Mouse (Mus musculus) left cerebral cortex, postnatal 25 days (tissue): Measurements from ENCODE around the gene Slco4a1. TPM values are rescaled to one million over a fixed set of nuclear protein-coding genes. Genes with fewer than 3 reads are reported as not detected.

Source experiments
- DNase-seq, 2 experiments: peaks; one replicate each; pipeline ENCODE4 v3.0.0; 2022; ENCODE audit warnings: low spot score in 2 of 2, mixed read lengths in 1 of 2
- intact Hi-C: fragments of 180-260 bp; cut with DNase I; formaldehyde crosslinking; loops from one replicate; pipeline ENCODE4 v1.15.1; 2025
- total RNA-seq, 2 experiments: library from RNA; stranded (reverse); gene quantifications; 2 replicates each; pipeline ENCODE4 v1.2.3; 2021

Gene Slco4a1
- 1 to 10 TPM in 1 of 2 experiments, under 1 TPM in 1; 0.94 to 1.5 TPM for total RNA-seq

DNA sequence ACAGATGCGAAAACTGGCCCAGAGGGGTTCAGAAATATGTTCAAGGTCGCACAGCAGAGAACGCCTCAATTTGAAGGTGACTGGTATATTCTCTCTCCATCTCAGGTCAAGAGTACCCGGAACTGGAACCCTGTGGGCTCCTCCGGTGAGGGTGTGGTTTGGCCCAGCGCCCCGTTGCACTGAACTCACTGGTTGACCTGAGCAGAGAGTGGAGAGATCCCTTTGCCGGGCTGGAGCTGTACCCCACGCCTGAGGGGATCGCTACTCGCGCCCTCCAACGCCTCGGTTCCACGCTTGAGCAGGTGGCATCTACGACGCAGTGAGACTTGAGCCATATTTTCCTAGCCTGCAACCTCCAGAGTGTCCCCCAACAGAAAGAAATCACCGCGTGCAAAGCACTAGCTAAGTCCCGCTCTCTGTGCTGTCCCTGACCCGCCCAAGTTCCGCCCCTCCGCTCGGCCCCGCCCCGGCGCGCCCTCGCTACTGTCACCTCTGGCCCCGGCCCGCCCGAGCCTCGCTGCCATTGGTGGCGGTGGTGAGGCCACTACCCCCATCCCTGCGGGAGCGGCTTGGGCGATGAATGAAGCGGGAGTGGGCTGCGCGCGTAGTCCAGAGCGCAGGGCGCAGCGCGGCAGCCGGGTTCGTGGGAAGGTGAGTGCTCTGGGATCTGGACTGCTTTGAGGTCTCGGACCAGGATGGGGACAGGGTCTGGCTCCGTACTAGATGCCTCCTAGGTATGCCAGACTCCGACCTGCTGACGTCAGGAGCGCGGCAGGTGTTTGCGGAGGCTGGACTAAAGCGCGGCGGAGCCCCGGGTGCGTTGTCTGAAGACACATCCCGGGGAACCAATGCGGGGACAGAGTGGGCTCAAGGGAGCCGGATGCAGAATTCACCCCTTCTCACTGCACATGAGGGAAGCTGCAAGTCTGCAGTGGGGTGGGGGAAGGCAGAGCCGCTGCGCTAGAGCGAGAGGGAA is at the start of gene Slco4a1:
Slco4a1 (plus strand) TSS at position 523 of the 976 bp plus-strand sequence.
- intact Hi-C loops = no loop called here
- DNase-seq = peak; percentile 65 to 69

DNA sequence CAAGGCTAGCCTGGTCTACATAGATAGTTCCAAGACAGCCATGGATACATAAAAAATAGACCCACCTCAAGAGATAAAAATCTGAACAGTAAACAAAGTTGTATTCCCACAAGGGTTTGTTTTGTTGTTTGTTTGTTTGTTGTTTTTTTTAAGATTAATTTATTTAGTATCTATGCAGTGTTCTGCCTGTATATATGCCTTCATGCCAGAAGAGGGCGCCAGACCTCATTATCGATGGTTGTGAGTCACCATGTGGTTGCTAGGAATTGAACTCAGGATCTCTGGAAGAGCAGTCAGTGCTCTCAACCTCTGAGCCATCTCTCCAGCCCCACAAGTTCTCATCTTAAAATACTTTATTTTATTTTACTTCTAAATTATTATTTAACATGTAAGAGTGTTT is 47.6 kb upstream of the Slco4a1 start:
- intact Hi-C loops = no loop called here
- DNase-seq = no peak

DNA sequence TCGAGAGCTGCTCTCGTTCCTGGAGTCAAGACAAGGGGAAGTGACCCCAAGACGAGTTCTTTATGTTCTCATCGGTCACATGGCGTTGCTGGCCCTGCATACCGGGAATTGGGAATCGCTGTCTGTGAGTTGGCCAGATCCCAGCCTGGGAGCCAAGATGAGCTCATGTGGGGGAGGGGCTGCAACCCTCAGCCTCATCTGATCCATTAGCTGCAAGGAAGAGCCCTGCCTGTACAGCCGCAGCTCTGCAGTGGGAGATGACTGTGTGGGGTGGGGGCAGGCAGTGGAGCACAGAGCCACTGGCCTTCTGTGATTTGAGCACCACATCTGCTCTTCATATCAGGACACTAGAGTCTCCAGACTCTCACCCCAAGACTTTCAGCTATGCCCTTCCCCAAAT is 45.6 kb upstream of the Slco4a1 start:
- intact Hi-C loops = no loop called here
- DNase-seq = no peak

DNA sequence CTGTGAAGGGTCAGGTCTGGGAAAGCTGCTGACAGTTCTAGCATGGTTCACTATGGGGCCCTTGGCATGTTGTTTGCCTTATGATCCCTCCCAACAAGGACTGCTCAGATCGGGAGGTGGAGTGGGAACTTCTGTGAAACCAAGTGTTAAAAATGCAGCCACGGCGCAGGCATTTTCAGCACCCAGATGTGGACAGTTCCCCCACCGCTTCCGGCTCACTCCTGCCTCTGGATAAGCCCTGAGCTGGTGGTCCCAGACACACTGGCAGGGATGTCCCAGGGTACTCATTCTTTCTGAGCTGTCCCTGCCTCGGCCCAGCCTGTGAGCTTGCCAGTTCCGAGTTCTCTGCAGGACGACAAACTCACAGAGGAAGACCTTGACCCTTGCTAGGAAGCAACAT is 45.0 kb upstream of the Slco4a1 start:
- intact Hi-C loops = no loop called here
- no peak for DNase-seq

DNA sequence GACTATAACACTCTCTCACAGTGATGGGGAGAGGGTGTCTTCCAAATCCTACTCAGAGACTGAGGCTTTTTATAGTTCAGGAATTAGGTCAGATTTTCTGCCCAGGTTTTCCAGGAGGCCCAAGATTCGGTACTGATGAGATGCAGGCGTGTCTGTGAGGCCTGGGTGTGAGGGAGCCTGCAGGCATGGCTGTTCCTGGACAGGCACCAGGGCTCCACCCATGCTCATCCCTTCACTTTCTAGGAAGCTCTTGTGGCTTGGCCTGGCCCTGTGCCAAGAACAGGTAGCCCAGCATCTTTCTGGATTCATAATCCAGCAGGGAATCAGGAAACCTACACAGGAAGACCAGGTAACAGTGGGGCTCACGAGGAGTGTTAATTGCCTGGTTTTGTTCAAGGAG is 40.4 kb upstream of the Slco4a1 start:
- no peak for DNase-seq
- intact Hi-C loops = no loop called here

DNA sequence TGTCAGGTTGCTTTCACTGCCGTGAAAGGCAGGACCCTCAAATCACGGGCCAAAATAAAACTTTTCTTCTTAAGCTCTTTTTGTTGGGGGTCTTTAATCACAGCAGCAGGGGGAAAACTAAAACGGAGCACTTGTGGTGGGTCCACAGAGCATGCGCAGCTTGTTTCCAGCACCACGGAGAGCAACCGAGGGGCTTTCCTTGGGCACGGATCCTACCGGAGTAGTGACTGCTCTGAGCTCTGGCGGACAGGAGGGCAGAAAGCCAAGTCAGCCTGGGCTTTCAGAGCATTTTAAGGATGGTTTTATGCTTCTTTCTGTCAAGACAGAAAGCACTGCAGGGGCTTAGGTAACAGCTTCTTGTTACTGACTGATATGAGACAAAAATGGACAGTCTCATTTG is 38.3 kb upstream of the Slco4a1 start:
- DNase-seq = no peak
- intact Hi-C loops = no loop called here

DNA sequence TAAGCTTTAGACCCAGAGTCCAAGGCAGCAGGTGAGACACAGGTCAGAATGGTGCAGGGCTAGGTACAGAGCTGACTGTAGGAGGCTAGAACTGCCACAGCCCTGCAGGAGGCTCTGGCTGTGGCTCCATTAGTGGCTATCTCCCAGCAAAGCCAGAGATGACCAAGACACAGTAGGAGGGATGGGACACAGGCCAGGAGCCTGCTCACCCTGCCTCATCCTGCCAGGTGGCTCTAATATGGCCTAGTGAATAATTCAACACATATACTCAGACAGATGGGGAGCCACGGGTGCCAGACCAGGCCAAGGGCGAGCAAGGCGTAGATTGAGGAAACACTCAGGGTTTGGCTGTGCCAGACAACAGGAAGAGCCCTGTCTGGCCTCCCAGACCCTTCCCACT is 35.4 kb upstream of the Slco4a1 start:
- intact Hi-C loops = no loop called here

DNA sequence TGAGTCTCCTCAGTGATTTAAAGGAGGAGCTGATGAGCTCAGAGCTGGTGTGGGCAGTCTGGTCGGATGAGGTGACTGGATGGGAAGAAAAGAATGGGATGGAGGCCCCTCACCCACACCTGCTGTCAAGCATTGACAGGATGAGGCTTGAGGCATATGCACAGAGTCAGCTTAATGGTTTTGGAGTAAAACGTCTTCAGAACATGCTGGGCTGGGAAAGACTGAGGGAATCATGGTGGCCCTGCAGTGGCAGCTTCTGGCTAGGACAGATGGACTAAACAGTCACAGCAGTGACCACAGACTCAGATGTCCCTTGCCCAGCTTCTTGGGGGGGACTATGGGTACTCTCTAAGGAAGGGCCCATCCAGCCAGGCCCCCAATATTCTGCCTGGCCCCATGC is 30.9 kb upstream of the Slco4a1 start:
- intact Hi-C loops = no loop called here
- DNase-seq = no peak

More for the DNA sequence above, 35.4 kb upstream of the Slco4a1 start:
- DNase-seq = no peak

DNA sequence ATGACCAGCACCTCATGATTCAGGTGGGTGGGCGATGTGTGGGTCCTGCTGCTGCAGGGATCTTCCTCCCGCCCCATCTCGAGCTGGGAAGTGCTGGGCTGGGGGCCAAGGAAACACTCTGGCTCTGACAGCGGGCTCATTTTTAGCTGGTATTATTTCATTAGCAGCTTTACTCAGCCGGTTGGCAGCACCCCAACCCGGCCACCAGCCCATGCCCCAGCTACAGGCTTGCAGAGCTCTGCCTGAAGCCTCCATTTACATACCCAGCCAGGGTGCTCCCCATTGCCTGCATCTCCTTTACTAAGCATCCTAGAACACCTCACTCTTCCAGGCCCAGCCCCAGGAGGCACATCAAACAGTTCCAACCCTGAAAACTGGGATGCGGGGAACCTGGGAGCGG is 29.0 kb upstream of the Slco4a1 start:
- peak; percentile 52 to 72 for DNase-seq
- intact Hi-C loops = no loop called here

DNA sequence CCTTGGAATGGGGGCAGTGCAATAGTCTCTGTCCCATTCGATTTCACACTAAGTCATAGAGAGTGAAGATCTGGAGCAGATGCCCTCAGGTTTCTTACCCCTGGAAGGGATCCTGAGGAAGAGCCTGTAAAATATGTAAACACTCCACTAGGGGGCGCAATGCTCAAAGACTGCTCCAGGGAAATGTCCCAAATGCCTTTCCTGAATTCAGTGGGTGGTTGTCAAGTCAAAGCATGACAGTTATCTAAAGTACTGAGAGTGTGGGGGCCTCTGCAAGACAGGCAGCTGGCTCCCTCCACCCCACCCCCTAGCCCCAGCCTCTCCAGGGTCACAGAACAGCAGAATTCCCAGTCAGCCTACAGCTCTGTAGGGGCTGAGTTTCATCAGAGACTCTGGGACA is 27.7 kb upstream of the Slco4a1 start:
- intact Hi-C loops = no loop called here
- peak in 1 of 2 experiments; percentile 19 for DNase-seq

DNA sequence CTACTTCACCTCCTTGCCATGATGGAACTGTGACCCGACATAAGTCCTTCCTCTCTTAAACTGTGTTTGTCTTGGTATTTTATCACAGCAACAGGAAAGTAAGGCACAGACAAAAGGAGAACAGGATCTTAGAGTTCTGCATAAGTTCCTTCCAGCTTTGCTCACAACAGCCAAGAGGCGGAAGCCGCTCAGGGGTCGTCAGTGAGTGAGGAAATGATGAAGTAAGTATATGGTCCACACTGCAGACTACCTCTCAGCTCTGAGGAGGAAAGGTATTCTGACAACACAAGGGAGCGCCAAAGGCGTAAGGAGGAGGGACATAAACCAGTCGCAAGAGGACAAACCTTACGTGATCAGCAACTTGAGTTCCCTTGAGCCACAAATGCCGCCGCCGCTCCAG is 25.4 kb upstream of the Slco4a1 start:
- intact Hi-C loops = no loop called here

DNA sequence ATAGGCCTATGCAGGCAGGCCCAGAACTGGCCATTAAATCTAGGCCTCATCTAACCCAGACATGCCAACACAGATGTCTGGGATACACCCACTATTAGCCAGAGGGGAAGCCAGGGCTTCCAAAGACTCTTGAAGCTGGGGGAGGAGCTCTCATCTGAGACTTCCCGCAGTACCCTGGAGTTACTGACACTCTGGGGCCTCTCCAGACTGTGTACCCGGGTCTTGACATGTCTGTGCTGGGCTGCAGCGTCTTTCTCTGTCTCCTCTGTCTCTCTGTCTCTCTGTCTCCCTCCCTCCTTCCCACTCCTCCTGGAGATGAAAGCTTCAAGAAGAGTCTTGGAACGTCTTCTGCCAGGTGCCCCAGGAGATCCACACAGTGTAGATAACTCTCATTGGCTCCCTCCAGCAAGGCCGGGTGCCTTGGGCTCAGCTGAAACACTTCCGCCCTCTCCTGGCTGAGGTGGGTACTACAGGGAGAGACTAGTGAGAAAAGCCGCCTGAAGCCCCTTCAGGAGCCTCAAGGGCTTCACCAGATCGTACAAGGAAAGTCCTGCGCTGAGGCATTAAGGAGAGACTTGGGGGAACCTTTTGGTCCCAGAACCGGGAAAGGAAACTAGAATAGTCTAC is 23.9 kb upstream of the Slco4a1 start:
- intact Hi-C loops = loop anchor here (1.0 kb wide), 2 partner anchors 78 to 157 kb away; no protein-coding TSS in a partner anchor
- DNase-seq = peak; percentile 79 to 80

More for the DNA sequence above, 25.4 kb upstream of the Slco4a1 start:
- DNase-seq = no peak

DNA sequence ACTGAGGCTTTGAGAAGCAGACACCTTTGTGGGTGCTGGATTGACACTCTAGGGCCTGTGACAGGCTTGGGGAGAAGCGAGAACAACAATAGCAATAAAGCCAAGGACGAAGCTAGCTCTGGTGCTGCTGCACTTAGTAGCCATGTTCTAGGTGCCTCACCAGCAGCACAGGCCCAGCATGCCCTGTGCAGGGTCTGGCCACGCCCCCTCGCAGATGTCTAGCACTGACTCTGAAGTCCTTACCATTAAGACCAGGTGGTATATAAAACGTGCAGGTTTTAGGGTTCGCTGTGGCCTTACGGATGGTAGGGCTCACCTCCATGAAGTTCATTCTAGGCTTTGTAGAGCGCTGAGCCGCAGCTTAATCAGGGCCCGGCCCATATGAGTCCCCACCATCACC is 23.3 kb upstream of the Slco4a1 start:
- intact Hi-C loops = loop anchor here (1.0 kb wide), 2 partner anchors 78 to 157 kb away; no protein-coding TSS in a partner anchor
- DNase-seq = no peak

DNA sequence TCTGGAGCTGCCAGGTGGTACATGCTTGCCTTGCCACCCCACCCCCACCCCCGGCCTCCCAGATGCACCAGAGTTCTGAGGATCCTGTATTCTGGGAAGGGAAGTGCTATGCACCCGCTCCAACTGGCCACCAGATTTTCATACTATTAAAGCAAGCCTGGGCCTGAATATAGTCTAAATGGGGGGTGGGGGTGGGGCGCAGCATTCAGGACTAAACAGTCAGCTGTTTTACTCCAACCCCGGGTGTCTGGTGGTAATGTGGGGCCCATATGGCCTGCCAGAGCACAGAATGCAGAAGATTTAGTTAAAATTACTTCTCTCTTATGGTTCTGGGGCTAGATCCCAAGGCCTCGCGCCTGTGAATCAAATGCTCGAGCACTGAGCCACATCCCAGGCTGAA is 22.7 kb upstream of the Slco4a1 start:
- no peak for DNase-seq
- intact Hi-C loops = no loop called here

DNA sequence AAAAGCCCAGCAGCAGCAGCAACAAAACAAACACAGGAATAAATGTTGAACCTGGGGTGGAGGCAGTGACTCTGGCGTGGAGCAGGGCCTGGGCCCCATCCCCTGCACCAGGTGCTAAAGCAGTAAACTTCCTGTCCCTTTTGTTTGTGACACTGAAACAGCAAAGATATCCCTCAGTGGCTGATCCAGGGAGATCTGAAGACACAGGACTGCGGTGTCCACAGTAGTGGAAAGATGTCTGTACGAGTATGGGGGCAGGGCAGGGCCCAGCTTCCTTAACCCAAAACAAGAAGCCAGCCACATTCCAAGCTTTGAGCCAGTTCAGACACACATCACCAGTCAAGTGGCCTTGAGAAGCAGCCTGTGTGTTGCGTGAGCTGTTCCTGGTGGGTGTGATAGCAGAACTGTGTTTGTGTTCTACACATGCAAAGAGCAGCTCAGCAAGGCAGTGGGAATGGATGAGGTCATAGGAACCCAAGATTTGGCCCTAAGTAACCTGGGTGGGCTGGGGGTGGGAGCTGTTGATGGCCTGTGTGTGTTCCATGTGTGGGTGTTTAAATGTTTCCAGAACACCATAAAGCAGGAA is 20.6 kb upstream of the Slco4a1 start:
- no peak for DNase-seq
- intact Hi-C loops = no loop called here

DNA sequence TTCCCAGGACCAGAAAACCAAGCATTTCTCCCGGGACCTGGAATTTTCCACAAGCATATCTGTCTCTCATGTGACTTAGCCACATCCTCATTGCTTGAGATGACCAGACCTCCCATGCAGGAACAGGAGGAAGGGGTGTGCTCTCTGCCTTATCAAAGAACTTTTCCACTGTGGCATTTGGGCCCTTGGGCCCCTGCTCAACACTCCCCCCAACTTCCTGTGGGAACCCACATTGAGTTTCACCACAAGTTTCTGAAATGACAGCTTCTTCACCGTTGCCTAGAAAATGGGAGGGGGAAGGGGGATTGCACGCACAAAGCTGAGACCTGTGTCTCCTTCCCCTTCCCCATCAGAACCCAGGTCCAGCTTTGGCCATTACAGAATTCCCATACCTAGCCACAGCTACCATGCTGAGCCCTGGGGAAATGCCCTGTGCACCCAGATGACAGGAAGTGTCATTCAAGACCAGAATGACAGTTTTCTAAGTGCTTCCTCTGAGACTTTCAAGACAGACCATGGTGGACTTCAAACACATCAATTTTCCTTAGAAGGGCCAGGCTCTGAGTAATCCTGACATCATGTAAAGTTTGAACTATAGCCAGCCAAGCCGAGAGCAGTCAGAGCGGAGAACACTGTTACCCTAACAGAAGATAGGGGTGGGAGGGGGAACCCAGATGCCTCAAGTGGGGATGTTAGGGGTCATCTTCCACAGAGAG is 18.7 kb upstream of the Slco4a1 start:
- no peak for DNase-seq
- intact Hi-C loops = no loop called here

DNA sequence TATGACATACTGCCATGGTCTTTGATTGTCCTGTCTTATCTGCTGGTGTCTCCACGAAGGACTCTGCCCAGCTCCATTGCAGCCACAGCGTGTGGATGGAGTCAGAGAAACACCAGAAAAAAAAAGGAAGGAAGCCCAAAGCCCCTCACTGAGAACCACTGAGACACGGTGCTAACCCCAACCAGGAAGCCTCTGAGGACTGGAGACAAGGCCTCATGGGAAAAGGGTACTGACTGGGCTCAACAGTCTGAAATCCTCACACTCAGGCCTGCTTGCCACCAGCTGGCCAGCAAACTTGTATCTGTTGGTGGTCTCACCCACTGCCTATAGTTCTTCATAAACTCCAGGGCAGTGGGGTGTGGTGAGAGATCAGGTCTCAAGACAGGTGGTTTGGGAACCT is 16.3 kb upstream of the Slco4a1 start:
- DNase-seq = no peak
- intact Hi-C loops = no loop called here

DNA sequence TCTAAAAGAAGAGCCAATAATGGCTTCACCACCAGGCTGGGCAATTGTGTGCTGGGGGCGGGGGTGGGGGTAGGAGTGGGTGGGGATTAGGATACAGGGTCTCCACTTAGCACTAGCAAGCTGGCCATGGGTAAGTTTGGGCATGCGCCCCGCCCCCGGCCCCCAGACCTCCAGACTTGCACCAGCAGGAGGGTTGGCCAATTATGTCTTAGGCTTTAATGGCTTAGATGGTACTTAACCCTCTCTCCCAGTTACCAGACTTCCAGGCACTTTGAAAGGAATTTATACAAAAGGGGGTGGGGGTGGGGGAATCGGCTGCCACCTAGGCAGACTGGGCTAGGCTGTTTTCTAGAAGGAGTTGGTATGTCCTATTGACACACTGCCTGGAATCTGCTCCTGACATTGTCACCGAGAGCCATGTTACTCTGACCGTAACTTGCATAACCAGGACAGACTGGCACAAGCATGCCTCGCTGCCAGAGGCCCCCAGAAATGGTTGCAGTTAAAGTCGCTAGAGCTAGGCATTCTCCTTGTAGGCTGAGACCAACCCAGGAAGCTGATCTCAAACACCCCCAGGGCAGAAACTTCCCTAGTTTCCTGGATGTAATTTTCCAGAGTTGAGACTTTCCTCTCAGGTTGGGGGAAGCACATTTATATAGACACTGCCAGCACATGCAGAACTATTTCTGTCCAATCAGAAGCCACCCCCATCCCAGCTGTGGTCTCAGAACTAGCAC is 15.3 kb upstream of the Slco4a1 start:
- intact Hi-C loops = no loop called here
- no peak for DNase-seq

DNA sequence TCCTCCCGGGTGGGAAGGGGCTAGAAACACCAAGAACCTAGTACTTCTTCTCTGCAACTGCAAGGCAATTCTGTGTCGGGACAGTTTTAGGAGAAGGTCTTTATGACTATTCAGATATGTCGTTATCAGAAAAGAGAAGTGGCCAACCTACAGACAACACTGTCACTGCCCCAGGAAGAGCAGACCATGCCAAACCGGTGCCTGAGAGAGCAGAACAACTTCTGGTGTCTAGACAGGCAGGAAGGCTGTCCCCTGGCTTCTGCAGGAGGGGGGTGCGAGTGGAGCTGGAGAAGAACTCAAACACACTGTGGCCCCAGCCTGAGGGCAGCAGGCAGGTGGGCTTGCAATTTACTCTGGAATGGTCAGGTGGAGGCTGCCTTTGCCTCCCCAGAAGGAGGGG is 14.0 kb upstream of the Slco4a1 start:
- no peak for DNase-seq
- intact Hi-C loops = no loop called here
